Mouse (Mus musculus): ENCODE results near the gene Icos. TPM values are rescaled to one million over a fixed set of nuclear protein-coding genes. Genes with fewer than 3 reads are reported as not detected.

Icos gene
- polyA plus RNA-seq, 1 experiment from 2014 or later: 0.32 TPM

GRCm38 (mm10) chr1:60956196-60956595, 21.5 kb upstream of the Icos start:
- Histone ChIP-seq H3K4me1 (replicated peaks; ENCODE audit: control insufficient read depth, insufficient read depth, low read length) (no peaks in the 10 kb centered on the region), H3K4me2 (no peak overlapping the region), H3K9me3 (ENCODE audit: control insufficient read depth, low read length) (no peaks in the 10 kb centered on the region), H3K9ac (ENCODE audit: low read depth, low read length) (no peak overlapping the region), H3K27me3 (replicated peaks; ENCODE audit: control insufficient read depth, insufficient read depth, low read length) (no peaks in the 10 kb centered on the region), H3K36me3 (ENCODE audit: control insufficient read depth, insufficient read depth, low read length) (no peaks in the 10 kb centered on the region), H3K4me3 (ENCODE audit: low read depth, low read length) (no peak overlapping the region), H3K27ac (ENCODE audit: low read depth, low read length) (no peak overlapping the region)
- DNase-seq (ENCODE audit: low spot score): no peak
- 85% methylated on average over 6 of the region's 6 CpGs for WGBS
- no peak for ATAC-seq (replicated peaks; ENCODE audit: low FRiP score)

DNA sequence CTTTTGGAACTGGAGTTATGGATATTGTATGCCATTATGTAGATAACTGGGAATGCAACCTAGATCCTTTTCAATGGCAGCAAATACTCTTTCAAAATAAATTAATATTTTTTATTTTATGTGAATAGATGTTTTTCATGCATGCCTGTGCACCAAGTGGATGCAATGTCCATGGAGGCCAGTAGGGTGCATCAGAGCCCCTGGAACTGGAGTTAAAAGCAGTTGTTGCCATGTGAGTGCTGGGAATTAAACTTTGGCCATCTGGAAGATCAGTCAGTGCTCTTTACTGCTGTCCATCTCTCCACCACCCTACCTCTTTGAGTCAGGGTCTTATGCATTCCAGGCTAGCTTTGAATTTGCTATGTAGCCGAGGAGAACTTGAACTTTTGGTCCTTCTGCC, 19.4 kb upstream of the Icos start:
- H3K36me3 ChIP-seq (ENCODE audit: control insufficient read depth, insufficient read depth, low read length): no peaks in the 10 kb centered on the region
- no peaks in the 10 kb centered on the region for H3K4me1 ChIP-seq (replicated peaks; ENCODE audit: control insufficient read depth, insufficient read depth, low read length)
- no peaks in the 10 kb centered on the region for H3K9me3 ChIP-seq (ENCODE audit: control insufficient read depth, low read length)
- ATAC-seq (replicated peaks; ENCODE audit: low FRiP score) (no peak), DNase-seq (ENCODE audit: low spot score) (no peak)
- H3K27ac ChIP-seq (ENCODE audit: low read depth, low read length): no peak overlapping the region
- 74% methylated on average over 1 of the region's 1 CpGs for WGBS
- no peak overlapping the region for H3K4me3 ChIP-seq (ENCODE audit: low read depth, low read length)
- H3K4me2 ChIP-seq: no peak overlapping the region
- no peak overlapping the region for H3K9ac ChIP-seq (ENCODE audit: low read depth, low read length)
- no peaks in the 10 kb centered on the region for H3K27me3 ChIP-seq (replicated peaks; ENCODE audit: control insufficient read depth, insufficient read depth, low read length)

- no peaks in the 10 kb centered on the region for H3K4me1 ChIP-seq (replicated peaks; ENCODE audit: control insufficient read depth, insufficient read depth, low read length)
- WGBS: 60% methylated on average over 4 of the region's 4 CpGs
- H3K9ac ChIP-seq (ENCODE audit: low read depth, low read length): no peak overlapping the region
- H3K4me2 ChIP-seq: no peak overlapping the region
- ATAC-seq (replicated peaks; ENCODE audit: low FRiP score) (no peak), DNase-seq (ENCODE audit: low spot score) (no peak)
- H3K4me3 ChIP-seq (ENCODE audit: low read depth, low read length): no peak overlapping the region
- no peaks in the 10 kb centered on the region for H3K36me3 ChIP-seq (ENCODE audit: control insufficient read depth, insufficient read depth, low read length)
- no peaks in the 10 kb centered on the region for H3K27me3 ChIP-seq (replicated peaks; ENCODE audit: control insufficient read depth, insufficient read depth, low read length)
- no peaks in the 10 kb centered on the region for H3K9me3 ChIP-seq (ENCODE audit: control insufficient read depth, low read length)
- no peak overlapping the region for H3K27ac ChIP-seq (ENCODE audit: low read depth, low read length)
These were observed 18.5 kb upstream of the Icos start for GRCm38 (mm10) chr1:60959246-60959645.

DNA sequence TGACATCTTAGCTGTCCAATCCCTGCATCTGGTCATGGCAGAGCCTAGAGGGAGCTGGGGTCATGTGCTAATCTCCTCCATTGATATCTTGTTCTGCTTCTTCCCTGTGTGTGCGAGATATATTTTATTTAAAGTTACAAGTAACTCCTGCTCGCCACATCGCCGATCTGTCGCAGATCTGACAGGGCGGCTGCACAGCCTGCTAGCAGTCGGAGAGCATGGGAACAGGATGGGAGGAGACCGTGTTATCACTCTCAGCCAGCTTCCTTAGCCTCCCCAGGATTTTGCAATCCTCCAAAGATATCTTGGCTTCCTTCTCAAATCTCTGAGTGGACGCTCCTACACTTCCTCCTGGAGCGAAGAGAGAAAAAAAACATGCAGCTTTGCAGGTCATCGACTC, 17.3 kb upstream of the Icos start:
- ATAC-seq (replicated peaks; ENCODE audit: low FRiP score) (peak; percentile 73), DNase-seq (ENCODE audit: low spot score) (no peak)
- Histone ChIP-seq H3K27me3 (replicated peaks; ENCODE audit: control insufficient read depth, insufficient read depth, low read length) (no peaks in the 10 kb centered on the region), H3K9me3 (ENCODE audit: control insufficient read depth, low read length) (no peaks in the 10 kb centered on the region), H3K4me2 (peak overlapping the region; percentile 26), H3K9ac (ENCODE audit: low read depth, low read length) (no peak overlapping the region), H3K4me1 (replicated peaks; ENCODE audit: control insufficient read depth, insufficient read depth, low read length) (no peaks in the 10 kb centered on the region), H3K27ac (ENCODE audit: low read depth, low read length) (no peak overlapping the region), H3K36me3 (ENCODE audit: control insufficient read depth, insufficient read depth, low read length) (no peaks in the 10 kb centered on the region), H3K4me3 (ENCODE audit: low read depth, low read length) (no peak overlapping the region)
- WGBS: 13% methylated on average over 11 of the region's 11 CpGs

DNA sequence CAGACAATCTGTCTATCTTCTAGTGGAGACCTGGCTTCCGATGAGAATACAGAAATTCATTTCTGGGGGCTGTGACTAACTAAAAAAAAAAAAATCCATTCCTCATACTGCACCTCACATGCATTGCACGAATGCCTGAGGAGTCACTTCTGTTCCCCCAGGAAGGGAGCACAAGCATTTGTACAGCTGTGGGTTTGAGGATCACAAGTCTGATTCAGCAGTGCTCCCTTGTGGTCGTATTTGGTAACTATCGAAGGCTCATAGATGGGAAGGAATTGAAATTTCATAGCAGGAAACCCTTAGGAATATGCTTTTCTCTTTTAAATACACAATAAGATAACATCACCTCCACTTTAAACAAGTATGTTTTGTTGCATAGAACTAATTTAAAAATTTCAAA, 16.6 kb upstream of the Icos start:
- Histone ChIP-seq H3K4me1 (replicated peaks; ENCODE audit: control insufficient read depth, insufficient read depth, low read length) (no peaks in the 10 kb centered on the region), H3K9ac (ENCODE audit: low read depth, low read length) (no peak overlapping the region), H3K4me2 (no peak overlapping the region), H3K27ac (ENCODE audit: low read depth, low read length) (no peak overlapping the region), H3K9me3 (ENCODE audit: control insufficient read depth, low read length) (no peaks in the 10 kb centered on the region), H3K27me3 (replicated peaks; ENCODE audit: control insufficient read depth, insufficient read depth, low read length) (no peaks in the 10 kb centered on the region), H3K4me3 (ENCODE audit: low read depth, low read length) (no peak overlapping the region), H3K36me3 (ENCODE audit: control insufficient read depth, insufficient read depth, low read length) (no peaks in the 10 kb centered on the region)
- WGBS: 23% methylated on average over 4 of the region's 4 CpGs
- DNase-seq (ENCODE audit: low spot score): no peak
- ATAC-seq (replicated peaks; ENCODE audit: low FRiP score): no peak

GRCm38 (mm10) chr1:60962095-60962494, 15.6 kb upstream of the Icos start:
- no peaks in the 10 kb centered on the region for H3K4me1 ChIP-seq (replicated peaks; ENCODE audit: control insufficient read depth, insufficient read depth, low read length)

DNA sequence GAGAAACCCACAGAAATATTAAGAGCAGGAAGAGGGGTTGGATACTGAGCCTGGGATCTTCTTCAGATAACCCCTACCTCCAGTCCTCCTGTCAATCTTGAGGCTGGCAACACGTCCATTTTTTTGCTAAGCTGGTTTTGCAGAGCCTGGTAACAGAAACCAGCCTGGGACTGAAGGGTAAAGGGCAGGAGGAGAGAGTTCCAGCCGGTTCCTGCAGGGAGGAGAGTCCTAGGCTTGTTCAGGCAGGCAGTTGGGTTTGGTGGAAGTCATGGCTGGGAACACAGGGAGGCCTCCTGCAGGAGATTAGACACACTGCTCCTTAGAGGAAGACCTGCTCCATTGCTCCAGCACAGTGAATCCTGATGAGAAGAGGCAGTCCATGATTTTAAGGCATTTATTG, 10.2 kb upstream of the Icos start:
- Histone ChIP-seq H3K27ac (ENCODE audit: low read depth, low read length) (no peak overlapping the region), H3K9me3 (ENCODE audit: control insufficient read depth, low read length) (no peaks in the 10 kb centered on the region), H3K27me3 (replicated peaks; ENCODE audit: control insufficient read depth, insufficient read depth, low read length) (no peaks in the 10 kb centered on the region), H3K9ac (ENCODE audit: low read depth, low read length) (no peak overlapping the region), H3K4me2 (no peak overlapping the region), H3K4me1 (replicated peaks; ENCODE audit: control insufficient read depth, insufficient read depth, low read length) (no peaks in the 10 kb centered on the region), H3K36me3 (ENCODE audit: control insufficient read depth, insufficient read depth, low read length) (no peaks in the 10 kb centered on the region), H3K4me3 (ENCODE audit: low read depth, low read length) (no peak overlapping the region)
- DNase-seq (ENCODE audit: low spot score) (no peak), ATAC-seq (replicated peaks; ENCODE audit: low FRiP score) (no peak)
- 36% methylated on average over 2 of the region's 2 CpGs for WGBS

More at GRCm38 (mm10) chr1:60962095-60962494, 15.6 kb upstream of the Icos start:
- Histone ChIP-seq H3K36me3 (ENCODE audit: control insufficient read depth, insufficient read depth, low read length) (no peaks in the 10 kb centered on the region), H3K27me3 (replicated peaks; ENCODE audit: control insufficient read depth, insufficient read depth, low read length) (no peaks in the 10 kb centered on the region), H3K4me3 (ENCODE audit: low read depth, low read length) (no peak overlapping the region), H3K9me3 (ENCODE audit: control insufficient read depth, low read length) (no peaks in the 10 kb centered on the region), H3K27ac (ENCODE audit: low read depth, low read length) (no peak overlapping the region), H3K9ac (ENCODE audit: low read depth, low read length) (no peak overlapping the region), H3K4me2 (no peak overlapping the region)
- no peak for DNase-seq (ENCODE audit: low spot score)
- ATAC-seq (replicated peaks; ENCODE audit: low FRiP score): no peak
- WGBS: 87% methylated on average over 4 of the region's 4 CpGs

GRCm38 (mm10) chr1:60970846-60971245, 6.9 kb upstream of the Icos start:
- H3K4me2 ChIP-seq: no peak overlapping the region
- no peak overlapping the region for H3K4me3 ChIP-seq (ENCODE audit: low read depth, low read length)
- no peak overlapping the region for H3K27ac ChIP-seq (ENCODE audit: low read depth, low read length)
- no peak for DNase-seq (ENCODE audit: low spot score)
- WGBS: 73% methylated on average over 1 of the region's 1 CpGs
- H3K4me1 ChIP-seq (replicated peaks; ENCODE audit: control insufficient read depth, insufficient read depth, low read length): no peaks in the 10 kb centered on the region
- no peaks in the 10 kb centered on the region for H3K9me3 ChIP-seq (ENCODE audit: control insufficient read depth, low read length)
- no peak overlapping the region for H3K9ac ChIP-seq (ENCODE audit: low read depth, low read length)
- H3K27me3 ChIP-seq (replicated peaks; ENCODE audit: control insufficient read depth, insufficient read depth, low read length): no peaks in the 10 kb centered on the region
- no peak for ATAC-seq (replicated peaks; ENCODE audit: low FRiP score)
- no peaks in the 10 kb centered on the region for H3K36me3 ChIP-seq (ENCODE audit: control insufficient read depth, insufficient read depth, low read length)

DNA sequence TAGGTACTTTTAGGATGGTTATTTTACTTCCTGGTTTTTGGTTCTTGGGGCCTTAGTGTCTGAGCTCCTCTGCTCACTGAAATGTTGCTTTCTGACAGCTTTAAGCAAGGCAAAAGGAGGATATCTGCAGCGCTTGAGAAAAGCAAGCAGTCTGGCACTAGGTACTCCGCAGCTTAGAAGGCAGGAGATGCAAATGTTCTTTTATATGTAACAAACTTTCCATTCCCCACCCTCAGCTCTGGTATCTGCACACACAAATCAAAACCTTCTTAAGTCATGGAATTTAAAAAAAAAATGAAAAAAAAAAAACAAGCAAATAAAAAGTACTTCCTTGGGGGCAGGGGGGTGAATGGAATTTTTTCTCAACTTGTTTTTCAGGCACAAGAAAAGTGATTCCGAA, 3.5 kb upstream of the Icos start:
- WGBS: 72% methylated on average over 3 of the region's 3 CpGs
- ATAC-seq (replicated peaks; ENCODE audit: low FRiP score): no peak
- Histone ChIP-seq H3K4me3 (ENCODE audit: low read depth, low read length) (no peak overlapping the region), H3K4me2 (no peak overlapping the region), H3K27ac (ENCODE audit: low read depth, low read length) (no peak overlapping the region), H3K9me3 (ENCODE audit: control insufficient read depth, low read length) (no peaks in the 10 kb centered on the region), H3K4me1 (replicated peaks; ENCODE audit: control insufficient read depth, insufficient read depth, low read length) (no peaks in the 10 kb centered on the region), H3K36me3 (ENCODE audit: control insufficient read depth, insufficient read depth, low read length) (no peaks in the 10 kb centered on the region), H3K9ac (ENCODE audit: low read depth, low read length) (no peak overlapping the region), H3K27me3 (replicated peaks; ENCODE audit: control insufficient read depth, insufficient read depth, low read length) (no peaks in the 10 kb centered on the region)
- no peak for DNase-seq (ENCODE audit: low spot score)
